Mouse (Mus musculus) lung, embryonic 16.5 days (tissue): ENCODE results near the gene Gm26920. TPM values are rescaled to one million over a fixed set of nuclear protein-coding genes. Genes with fewer than 3 reads are reported as not detected.

Experiments
- ATAC-seq: fragments of 200-750 bp; cut with Nextera tagmentation; 2 replicates; pipeline ENCODE4 v1.8.0; 2017; ENCODE audit warnings: low read depth, mild to moderate bottlenecking, moderate library complexity
- H3K27ac ChIP-seq: fragments of 300-500 bp; sonication (generic); 2 replicates; pipeline ENCODE4 v1.5.1; 2014; ENCODE audit warnings: mild to moderate bottlenecking, control low read depth, low read length
- H3K27me3 ChIP-seq: fragments of 300-500 bp; sonication (generic); 2 replicates; pipeline ENCODE4 v1.6.1; 2014; ENCODE audit warnings: low read depth, low read length, mixed read lengths; ENCODE audit not compliant: control insufficient read depth, insufficient read depth
- H3K36me3 ChIP-seq: fragments of 300-500 bp; sonication (generic); 2 replicates; pipeline ENCODE4 v1.6.1; 2014; ENCODE audit warnings: low read length; ENCODE audit not compliant: control insufficient read depth, insufficient read depth
- H3K4me1 ChIP-seq: fragments of 300-500 bp; sonication (generic); replicated peaks from 2 replicates; pipeline ENCODE4 v1.6.1; 2014; ENCODE audit warnings: low read length, mixed read lengths; ENCODE audit not compliant: control insufficient read depth, insufficient read depth
- H3K4me2 ChIP-seq: fragments of 300-500 bp; sonication (generic); 2 replicates; pipeline ENCODE4 v1.6.1; 2014; ENCODE audit warnings: low read depth, low read length, control low read depth
- H3K4me3 ChIP-seq: fragments of 300-500 bp; sonication (generic); 2 replicates; pipeline ENCODE4 v1.5.1; 2014; ENCODE audit warnings: mild to moderate bottlenecking, low read length, control low read depth
- H3K9ac ChIP-seq: fragments of 300-500 bp; sonication (generic); 2 replicates; pipeline ENCODE4 v1.6.1; 2014; ENCODE audit warnings: low read length, control low read depth
- H3K9me3 ChIP-seq: fragments of 300-500 bp; sonication (generic); 2 replicates; pipeline ENCODE4 v1.6.1; 2016; ENCODE audit warnings: low read length; ENCODE audit not compliant: control insufficient read depth
- WGBS: fragments of 180-500 bp; shearing (Covaris S2); extraction: QIAGEN DNeasy Blood & Tissue Kit; methylation state at CpG from one replicate; pipeline ENCODE4 v1.1.7; 2014; 5-methylcytosine and 5-hydroxymethylcytosine counted together
- polyA plus RNA-seq: library from polyadenylated mRNA; unstranded; fragments of >200 nt; fragmentation: Nextera tagmentation; extraction: Ambion mirVana; gene quantifications from 2 replicates; pipeline ENCODE4 v1.2.1, GENCODE M21; 2015

The Gm26920 gene
- polyA plus RNA-seq, 1 experiment from 2014 or later, result 1.2 TPM

DNA sequence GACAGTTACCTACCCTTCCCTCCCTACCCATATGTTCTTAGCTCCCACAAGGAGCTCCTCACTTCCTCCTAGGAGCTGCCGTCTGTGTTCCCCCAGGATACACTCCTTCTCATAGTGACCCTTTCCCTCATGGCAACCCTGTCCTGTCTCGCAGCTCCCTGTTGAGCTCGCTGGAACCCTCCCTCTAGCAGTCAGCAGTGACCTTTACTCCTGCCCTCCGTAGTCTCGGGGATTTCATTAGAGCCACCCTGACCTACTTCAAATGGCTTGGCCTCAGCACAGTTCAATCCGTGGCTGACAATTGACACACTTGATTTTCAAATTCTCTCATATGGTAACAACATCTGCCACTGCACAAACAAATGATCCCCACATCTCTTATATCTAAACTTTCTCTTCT is 59.5 kb downstream of the Gm26920 start:
- no peak for ATAC-seq
- no peaks in the 10 kb centered on the region for H3K27me3 ChIP-seq
- H3K4me3 ChIP-seq, result no peak overlapping the region
- H3K36me3 ChIP-seq, result peaks cover 7% of the 10 kb centered on the region; the same call in 1 of the 2 replicates
- no peak overlapping the region for H3K9ac ChIP-seq
- H3K27ac ChIP-seq, result no peak overlapping the region
- no peak overlapping the region for H3K4me2 ChIP-seq
- no peaks in the 10 kb centered on the region for H3K4me1 ChIP-seq
- 26% methylated on average over 6 of the region's 6 CpGs for WGBS
- no peaks in the 10 kb centered on the region for H3K9me3 ChIP-seq

DNA sequence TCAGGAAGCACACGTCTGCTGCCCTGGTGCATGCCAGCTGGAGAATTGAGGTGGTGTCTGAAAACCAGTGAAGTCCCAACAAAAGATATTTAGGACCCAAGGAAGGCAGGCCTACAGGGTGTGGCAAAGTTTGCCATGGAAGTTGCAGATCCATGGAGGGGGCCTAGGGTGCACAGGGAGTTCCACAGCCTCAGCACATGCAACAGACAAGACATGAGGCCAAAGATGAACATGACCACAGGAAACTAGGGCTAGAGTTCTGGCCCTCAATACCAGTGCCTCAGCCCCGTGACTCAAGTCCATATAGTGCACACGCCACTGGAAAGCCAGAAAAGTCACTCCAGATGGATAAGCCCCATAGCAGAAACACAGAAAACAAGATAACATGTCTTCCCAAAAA is 61.6 kb downstream of the Gm26920 start:
- no peak overlapping the region for H3K4me2 ChIP-seq
- WGBS, result 82% methylated on average over 3 of the region's 3 CpGs

DNA sequence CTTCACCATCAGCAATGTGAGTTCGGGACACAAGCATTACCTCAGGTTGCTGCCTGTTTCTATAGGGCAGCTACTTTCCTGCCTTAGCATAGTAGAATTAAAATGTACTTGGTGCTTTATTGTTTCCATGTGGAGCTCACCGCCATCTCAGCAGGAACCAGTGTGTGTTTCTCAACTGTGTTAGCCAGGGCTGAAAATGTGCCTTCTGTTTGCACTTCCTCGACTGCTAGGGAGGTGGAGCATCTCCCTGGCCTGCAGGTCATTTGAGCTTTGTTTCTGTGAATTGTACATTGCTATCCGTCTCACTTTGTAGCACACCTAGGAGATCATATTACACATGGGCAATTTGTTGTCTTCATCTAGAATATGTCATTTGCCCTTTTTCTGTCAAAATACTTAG is 62.9 kb downstream of the Gm26920 start:
- 65% methylated on average over 4 of the region's 4 CpGs for WGBS
- Histone ChIP-seq H3K4me2 (no peak overlapping the region), H3K4me1 (no peaks in the 10 kb centered on the region), H3K4me3 (no peak overlapping the region), H3K9me3 (no peaks in the 10 kb centered on the region), H3K36me3 (peaks cover 32% of the 10 kb centered on the region), H3K27me3 (no peaks in the 10 kb centered on the region), H3K9ac (no peak overlapping the region), H3K27ac (no peak overlapping the region)
- ATAC-seq, result no peak

More for the DNA sequence above, 61.6 kb downstream of the Gm26920 start:
- Histone ChIP-seq H3K9ac (no peak overlapping the region), H3K27me3 (no peaks in the 10 kb centered on the region), H3K27ac (no peak overlapping the region), H3K36me3 (peaks cover 20% of the 10 kb centered on the region), H3K4me3 (no peak overlapping the region), H3K4me1 (no peaks in the 10 kb centered on the region), H3K9me3 (no peaks in the 10 kb centered on the region)
- no peak for ATAC-seq

DNA sequence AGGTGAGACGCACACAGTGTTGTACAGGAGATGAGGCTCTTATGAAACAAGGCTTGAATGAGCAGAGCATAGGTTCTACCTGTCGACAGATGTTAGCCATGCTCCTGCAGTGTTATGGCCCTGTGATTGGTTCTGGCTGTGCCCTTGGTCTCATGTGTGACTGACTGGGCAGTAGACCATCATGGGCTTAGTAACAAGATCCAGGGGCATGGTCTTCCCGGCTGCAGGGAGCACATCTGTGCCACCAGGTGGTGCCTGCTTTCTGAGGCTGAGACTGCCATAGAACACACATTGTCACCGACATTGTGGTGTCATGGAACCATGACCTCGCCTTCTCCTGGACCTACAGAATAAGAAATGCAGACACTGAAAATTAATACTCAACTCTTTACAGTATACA is 64.9 kb downstream of the Gm26920 start:
- 79% methylated on average over 5 of the region's 5 CpGs for WGBS
- Histone ChIP-seq H3K36me3 (peaks cover 40% of the 10 kb centered on the region), H3K9me3 (no peaks in the 10 kb centered on the region), H3K27me3 (no peaks in the 10 kb centered on the region), H3K4me2 (no peak overlapping the region), H3K9ac (no peak overlapping the region), H3K27ac (no peak overlapping the region), H3K4me1 (no peaks in the 10 kb centered on the region), H3K4me3 (no peak overlapping the region)
- no peak for ATAC-seq

DNA sequence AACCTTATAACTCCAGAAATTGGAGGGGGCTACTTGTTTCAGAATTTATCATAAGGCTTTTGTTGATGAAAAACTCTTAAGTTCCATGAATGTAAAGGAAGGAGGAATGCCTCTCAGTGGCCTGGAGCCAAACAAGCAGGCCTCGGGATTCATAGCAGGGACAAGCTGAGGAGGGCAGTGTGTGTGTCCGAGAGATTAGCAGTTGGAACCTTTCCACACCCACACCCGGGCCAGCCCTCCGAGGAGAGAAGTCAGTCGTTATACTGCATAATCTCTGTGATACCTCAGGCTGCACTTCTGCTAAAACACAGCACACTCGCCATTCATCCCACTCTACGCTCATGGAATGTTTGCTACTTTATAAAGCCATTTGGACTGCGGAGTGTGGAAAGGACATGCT is 66.4 kb downstream of the Gm26920 start:
- 79% methylated on average over 8 of the region's 8 CpGs for WGBS
- no peak overlapping the region for H3K27ac ChIP-seq
- no peak for ATAC-seq

DNA sequence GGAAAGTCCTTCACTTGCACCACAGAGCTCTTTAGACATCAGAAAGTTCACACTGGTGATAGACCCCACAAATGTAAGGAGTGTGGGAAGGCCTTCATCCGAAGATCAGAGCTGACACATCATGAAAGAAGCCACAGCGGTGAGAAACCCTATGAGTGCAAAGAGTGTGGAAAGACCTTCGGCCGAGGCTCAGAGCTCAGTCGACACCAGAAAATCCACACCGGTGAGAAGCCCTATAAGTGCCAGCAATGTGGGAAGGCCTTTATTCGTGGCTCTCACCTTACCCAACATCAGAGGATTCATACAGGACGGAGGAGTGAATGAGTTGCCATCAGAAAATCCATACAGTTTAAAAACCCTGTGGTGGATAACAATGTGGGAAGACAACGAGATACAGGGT is 66.9 kb downstream of the Gm26920 start:
- no peaks in the 10 kb centered on the region for H3K9me3 ChIP-seq
- peaks cover 50% of the 10 kb centered on the region for H3K36me3 ChIP-seq
- no peak overlapping the region for H3K9ac ChIP-seq
- ATAC-seq, result no peak
- H3K4me3 ChIP-seq, result no peak overlapping the region
- no peak overlapping the region for H3K4me2 ChIP-seq
- H3K4me1 ChIP-seq, result no peaks in the 10 kb centered on the region
- WGBS, result 94% methylated on average over 9 of the region's 9 CpGs
- no peak overlapping the region for H3K27ac ChIP-seq
- no peaks in the 10 kb centered on the region for H3K27me3 ChIP-seq

More for the DNA sequence above, 66.4 kb downstream of the Gm26920 start:
- H3K4me3 ChIP-seq, result no peak overlapping the region
- H3K4me1 ChIP-seq, result no peaks in the 10 kb centered on the region
- H3K9me3 ChIP-seq, result no peaks in the 10 kb centered on the region
- peaks cover 47% of the 10 kb centered on the region for H3K36me3 ChIP-seq
- H3K4me2 ChIP-seq, result no peak overlapping the region
- no peaks in the 10 kb centered on the region for H3K27me3 ChIP-seq
- no peak overlapping the region for H3K9ac ChIP-seq

DNA sequence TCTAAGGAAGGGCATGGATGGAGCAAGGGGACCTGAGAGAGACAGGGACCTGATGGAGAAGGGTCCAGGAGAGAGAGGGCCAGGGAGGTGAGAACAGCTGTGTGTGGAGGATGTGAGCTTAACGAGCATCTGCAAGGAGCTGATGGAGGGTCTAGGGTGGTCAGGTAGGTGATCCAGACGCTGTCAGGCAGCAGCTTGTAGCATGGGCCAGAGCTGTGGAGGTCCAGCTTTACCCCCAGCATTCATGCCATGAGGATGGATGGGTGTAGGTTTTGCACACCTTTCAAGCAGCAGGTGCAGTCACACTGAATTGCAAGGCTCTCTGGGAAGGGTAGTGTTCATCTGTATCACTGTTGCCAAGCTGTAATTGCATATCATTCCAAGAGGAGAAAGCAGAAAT is 70.7 kb downstream of the Gm26920 start:
- ATAC-seq, result no peak
- WGBS, result 98% methylated on average over 2 of the region's 2 CpGs
- H3K4me1 ChIP-seq, result no peaks in the 10 kb centered on the region
- H3K27me3 ChIP-seq, result no peaks in the 10 kb centered on the region
- H3K9ac ChIP-seq, result no peak overlapping the region
- no peak overlapping the region for H3K4me2 ChIP-seq
- H3K4me3 ChIP-seq, result no peak overlapping the region
- H3K9me3 ChIP-seq, result no peaks in the 10 kb centered on the region
- H3K36me3 ChIP-seq, result peaks cover 62% of the 10 kb centered on the region
- H3K27ac ChIP-seq, result no peak overlapping the region

DNA sequence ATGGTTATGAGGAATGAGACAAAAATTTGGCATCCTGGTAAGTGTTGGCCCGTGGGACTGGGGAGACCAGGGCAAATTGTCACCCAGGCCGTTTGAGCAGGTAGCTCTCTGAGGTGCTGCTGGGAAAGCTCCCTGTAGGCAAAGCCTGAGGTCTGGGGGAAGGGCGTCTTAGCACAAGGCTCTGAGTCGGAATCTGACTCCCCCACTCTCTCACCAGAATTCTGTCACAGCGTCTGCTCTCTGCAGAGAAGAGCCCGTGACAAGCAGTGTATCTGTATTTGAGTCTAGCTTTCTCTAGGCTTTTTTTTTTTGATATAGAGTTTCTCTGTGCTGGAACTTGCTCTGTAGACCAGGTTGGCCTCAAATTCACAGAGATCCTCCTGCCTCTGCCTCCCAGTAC is 73.0 kb downstream of the Gm26920 start:
- Histone ChIP-seq H3K4me3 (no peak overlapping the region), H3K9ac (no peak overlapping the region), H3K27me3 (no peaks in the 10 kb centered on the region), H3K36me3 (peaks cover 52% of the 10 kb centered on the region), H3K27ac (no peak overlapping the region), H3K9me3 (no peaks in the 10 kb centered on the region), H3K4me1 (no peaks in the 10 kb centered on the region), H3K4me2 (no peak overlapping the region)
- WGBS, result 96% methylated on average over 6 of the region's 6 CpGs
- no peak for ATAC-seq

DNA sequence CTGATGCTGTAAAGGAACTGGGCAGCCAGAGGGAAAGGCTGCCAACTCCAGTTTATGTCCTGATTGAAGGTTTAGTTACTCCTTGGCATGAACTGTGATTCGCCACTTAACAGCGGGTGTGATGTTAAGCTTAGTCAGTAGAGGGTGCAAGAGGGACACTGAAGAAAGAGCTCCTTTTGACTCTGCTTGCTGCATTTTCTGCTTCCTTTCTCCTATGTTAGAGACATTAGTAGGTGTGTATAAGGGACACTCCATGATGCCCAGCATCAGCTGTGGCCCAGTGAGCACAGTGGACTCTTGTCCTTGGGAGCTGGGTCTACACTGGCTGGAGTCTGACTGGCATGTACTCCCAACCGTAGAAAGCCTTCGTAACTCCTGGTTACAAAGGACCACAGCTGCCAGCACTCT is 77.2 kb downstream of the Gm26920 start:
- H3K27me3 ChIP-seq, result no peaks in the 10 kb centered on the region
- H3K27ac ChIP-seq, result no peak overlapping the region
- H3K4me1 ChIP-seq, result no peaks in the 10 kb centered on the region
- no peak overlapping the region for H3K9ac ChIP-seq
- H3K36me3 ChIP-seq, result peaks cover 40% of the 10 kb centered on the region
- H3K9me3 ChIP-seq, result no peaks in the 10 kb centered on the region
- no peak overlapping the region for H3K4me2 ChIP-seq
- ATAC-seq, result peak; percentile 34; the same call in 1 of the 2 replicates
- 70% methylated on average over 4 of the region's 4 CpGs for WGBS
- no peak overlapping the region for H3K4me3 ChIP-seq

DNA sequence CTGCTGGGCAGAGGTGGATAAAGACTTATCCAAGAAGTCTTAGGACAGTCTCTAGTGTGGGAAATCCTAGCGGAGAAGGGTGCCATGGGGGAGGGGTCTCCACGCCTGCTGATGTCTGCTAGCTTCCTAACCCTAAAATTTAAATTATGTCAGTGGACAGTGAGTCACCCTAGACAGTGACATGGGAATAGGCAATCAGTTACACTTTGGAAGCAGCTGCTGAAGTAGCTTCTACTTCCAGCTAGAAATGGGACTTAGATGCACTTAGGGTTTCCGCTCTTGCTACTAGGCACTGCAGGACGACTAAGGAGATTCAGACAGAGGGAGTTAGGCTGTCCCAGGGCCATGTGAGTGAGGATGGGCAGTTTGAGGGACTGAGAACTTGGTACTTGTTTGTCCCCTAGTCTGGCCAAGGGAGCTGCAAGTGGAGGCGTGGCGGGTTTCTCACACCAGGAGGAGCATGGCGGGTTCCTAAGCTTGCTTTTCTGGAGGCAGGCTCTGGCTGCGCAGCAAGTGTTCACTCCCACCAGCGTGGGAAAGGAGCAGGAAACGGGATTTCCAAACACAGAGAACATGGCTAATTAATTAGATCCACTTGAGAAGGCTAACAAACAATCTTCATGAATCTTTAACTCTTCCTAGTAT is 79.5 kb downstream of the Gm26920 start:
- no peak overlapping the region for H3K27ac ChIP-seq
- no peaks in the 10 kb centered on the region for H3K9me3 ChIP-seq
- peaks cover 35% of the 10 kb centered on the region for H3K36me3 ChIP-seq
- no peaks in the 10 kb centered on the region for H3K4me1 ChIP-seq
- no peak overlapping the region for H3K4me3 ChIP-seq
- WGBS, result 74% methylated on average over 10 of the region's 10 CpGs
- H3K27me3 ChIP-seq, result no peaks in the 10 kb centered on the region
- ATAC-seq, result no peak
- no peak overlapping the region for H3K4me2 ChIP-seq
- no peak overlapping the region for H3K9ac ChIP-seq
